Mouse (Mus musculus) inflammation-experienced regulatory T-cells, adult 6 months (primary cell): ENCODE data around the gene Myh7b. TPM values are rescaled to one million over a fixed set of nuclear protein-coding genes. Genes with fewer than 3 reads are reported as not detected.

Experiments used
- ATAC-seq: one replicate; pipeline ENCODE4 v1.8.0; 2017
- polyA plus RNA-seq, 3 experiments: library from polyadenylated mRNA; unstranded; fragments of 100-300 nt; shearing (Covaris generic); gene quantifications; one replicate each; pipeline ENCODE4 v1.2.1; 2017

Myh7b gene
- polyA plus RNA-seq, 3 experiments from 2014 or later: 0.12 TPM; not detected in 2

DNA sequence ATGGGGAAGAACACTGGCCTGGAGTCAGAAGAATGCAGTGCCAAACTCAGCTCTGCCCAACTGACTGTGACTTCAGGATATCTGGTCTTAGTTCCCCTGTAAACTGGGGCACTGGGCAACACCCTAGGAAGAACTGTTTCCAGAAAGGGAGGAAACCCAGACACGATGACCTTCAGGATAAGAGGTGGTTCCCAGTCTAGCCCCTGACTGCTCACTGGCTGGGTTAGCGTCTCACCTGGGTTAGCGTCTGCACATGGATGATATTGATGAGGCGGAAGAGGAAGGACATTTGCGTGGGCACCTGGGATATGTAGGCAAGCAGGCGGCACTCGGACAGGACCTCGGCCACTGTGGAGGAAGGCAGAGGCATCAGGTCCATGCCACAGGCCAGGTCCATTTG is 24.9 kb downstream of the Myh7b start:
- ATAC-seq: no peak

DNA sequence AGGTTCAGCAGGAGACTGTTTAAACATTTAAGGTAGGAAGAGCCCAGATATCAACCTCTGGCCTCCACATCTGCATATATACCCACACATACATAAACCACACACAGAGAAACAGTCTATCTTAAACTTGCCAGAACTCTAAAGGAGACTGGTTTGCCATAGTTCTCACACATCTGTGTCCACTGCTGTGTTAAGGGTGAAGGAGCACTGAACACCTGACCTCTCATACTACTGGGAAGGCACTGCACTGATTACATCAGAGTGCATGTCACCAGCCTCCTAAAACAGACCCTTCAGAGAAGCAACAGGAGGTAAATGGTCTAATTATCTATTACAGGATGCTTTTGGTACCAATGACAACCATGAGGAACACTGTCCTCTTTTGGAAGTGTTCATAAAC is 25.9 kb downstream of the Myh7b start:
- ATAC-seq: no peak

DNA sequence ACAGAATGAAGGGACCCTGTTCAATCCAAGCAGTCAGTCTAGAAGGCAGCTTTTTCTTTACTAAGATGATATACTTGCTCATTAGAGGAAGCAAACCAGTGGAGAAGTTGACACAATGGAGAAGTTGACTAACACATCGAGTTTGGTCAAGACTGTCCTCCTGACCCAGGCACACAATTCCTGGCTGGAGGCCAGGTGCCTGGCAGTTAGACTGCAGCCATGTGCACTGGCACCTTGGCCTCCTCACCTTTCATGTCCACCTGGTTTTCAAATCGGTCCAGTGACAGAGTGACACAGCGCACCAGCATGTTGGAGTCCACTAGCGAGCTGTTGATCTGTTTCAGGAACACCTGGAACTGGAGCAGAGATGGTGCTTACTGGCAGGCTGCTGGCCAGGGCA is 26.4 kb downstream of the Myh7b start:
- ATAC-seq: no peak

DNA sequence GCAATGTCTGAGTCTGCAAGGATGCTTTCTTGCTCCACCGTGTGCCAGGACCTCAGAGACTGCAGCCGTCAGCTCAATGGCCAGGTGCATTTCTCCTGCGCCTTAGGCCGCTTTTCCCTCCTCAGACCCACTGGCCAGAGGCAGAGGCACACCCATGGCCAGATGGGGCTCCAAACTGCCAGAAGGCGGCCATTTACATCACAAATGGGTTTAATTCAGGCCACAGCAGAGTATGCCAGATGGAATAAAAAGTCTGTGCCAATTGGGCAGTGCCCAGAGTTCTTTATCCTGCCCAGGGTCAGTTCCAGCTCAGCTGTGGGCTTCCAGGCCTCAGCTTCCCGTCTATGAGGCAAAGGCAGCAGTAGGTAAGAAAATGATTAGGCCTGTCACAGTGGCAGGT is 29.6 kb downstream of the Myh7b start:
- no peak for ATAC-seq

DNA sequence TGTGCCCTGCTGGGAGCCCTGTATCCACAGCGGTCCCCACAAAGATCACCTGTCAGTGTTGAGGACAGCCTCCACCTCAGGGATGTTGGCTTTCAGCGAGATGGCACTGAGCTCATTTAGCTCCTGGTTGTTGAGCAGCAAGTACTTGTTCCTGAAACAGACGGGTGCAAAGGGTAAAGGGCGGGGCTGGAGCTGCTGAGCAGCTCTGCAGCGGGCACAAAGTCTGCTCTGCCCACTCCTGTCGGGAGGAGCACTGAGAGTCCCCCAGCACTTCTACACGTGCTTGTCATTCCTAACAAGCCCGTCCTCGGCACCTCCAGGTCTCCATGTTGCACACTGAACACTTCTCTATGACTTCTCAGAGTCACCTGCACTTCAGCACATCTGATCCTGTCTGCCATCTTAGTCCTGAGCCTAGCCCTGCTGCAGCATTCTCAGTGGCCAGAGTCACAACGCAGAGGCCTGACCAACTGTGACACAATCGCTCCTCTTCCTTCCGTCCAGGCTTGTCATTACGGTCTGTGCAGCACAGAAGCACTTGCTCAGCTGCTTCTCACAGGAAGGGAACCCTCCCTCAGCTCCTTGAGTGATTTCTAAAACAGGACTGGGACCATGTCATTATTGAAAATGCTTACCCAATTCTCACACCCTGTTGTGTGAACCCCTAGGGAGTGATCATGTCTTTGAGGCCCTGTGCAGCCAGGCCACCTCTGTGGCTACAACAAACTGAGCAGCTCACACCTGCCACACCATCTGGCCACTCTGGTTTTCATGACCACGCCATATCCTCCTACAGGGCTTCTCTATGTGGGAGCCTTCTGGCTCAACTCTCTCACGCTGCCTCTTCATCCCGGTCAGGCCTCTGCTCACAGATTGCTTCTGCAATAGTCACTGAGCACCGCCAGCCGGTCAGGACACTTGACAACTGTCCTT is 30.8 kb downstream of the Myh7b start:
- no peak for ATAC-seq

DNA sequence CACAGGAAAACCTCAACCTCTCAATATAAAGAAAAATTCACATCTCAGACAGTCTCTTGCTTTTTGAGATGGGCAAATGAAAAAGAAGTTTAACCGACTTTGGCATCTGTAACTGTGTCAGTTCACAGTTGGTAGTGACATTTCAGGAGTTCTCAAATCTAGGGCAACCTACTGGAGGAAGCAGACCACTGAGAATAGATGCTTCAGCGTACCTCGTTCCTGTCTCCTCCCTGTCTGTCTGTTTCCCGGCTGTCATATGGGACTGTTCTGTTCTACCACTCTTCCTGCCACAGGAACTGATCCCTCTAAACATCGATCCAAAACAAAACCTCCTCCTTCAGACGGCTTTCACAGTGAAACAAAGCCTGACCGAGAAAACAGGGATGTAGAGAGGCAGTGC is 34.7 kb downstream of the Myh7b start:
- ATAC-seq: no peak

- ATAC-seq: no peak
Measured at GRCm38 (mm10) chr2:155652618-155653017, 41.6 kb downstream of the Myh7b start.

GRCm38 (mm10) chr2:155655759-155656372 is 44.9 kb downstream of the Myh7b start:
- ATAC-seq: no peak

DNA sequence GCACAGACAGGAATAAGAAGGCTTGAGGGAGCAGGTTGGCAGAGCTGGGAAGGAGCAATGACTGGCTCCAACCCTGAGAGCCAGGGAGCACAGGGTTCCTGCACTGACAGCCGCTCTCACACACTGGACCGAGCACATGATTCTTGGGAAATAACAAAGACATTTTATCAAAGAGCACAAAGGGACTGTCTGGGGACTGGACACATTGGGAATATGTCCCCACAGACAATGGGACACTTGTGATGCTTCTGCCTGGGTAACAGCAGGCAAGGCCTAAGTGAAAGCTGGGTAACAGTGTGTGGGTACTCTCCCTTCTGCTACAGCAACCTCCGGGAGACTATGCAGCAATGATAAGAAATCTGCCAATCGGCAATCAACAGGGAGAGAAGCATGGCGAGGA is 51.4 kb downstream of the Myh7b start:
- ATAC-seq: no peak

DNA sequence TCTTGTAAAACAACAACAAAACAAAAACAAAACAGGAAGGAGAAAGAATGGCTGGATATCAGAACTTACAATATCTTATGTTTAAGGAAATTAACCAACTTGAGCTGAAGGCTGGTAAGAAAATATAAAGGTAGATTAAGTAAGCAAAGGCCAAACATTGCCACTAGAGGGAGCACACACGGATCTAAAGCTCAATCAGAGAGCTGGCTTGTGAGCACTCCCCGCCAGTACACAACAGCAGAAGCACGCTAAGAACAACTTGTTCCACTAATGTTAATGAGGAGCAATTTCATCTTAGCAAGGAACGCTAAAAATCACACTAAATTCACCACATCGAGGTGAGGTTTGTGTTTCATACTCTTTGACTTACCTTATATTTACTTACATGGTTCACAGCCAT is 52.1 kb downstream of the Myh7b start:
- ATAC-seq: no peak

- ATAC-seq: no peak
Measured at GRCm38 (mm10) chr2:155663910-155664460, 53.0 kb downstream of the Myh7b start.

DNA sequence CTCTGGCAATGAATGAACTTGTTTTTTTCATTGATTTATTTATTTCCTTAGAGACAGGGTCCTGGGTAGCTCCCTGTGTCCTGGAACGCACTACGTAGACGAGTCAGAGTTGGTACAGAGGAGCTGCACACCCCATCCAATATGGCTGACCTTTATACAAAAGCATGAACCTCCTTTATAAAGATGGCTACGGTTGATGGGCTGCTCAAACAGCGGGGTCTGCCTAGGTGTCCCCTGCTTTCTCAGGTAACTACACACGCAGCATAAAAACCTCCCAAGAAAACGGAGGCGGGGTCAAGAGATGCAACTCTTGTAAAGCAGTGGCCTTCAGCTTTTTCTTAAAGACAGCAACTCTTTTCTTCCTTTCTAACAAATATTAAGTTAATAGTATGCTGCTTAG is 56.9 kb downstream of the Myh7b start:
- ATAC-seq: no peak

DNA sequence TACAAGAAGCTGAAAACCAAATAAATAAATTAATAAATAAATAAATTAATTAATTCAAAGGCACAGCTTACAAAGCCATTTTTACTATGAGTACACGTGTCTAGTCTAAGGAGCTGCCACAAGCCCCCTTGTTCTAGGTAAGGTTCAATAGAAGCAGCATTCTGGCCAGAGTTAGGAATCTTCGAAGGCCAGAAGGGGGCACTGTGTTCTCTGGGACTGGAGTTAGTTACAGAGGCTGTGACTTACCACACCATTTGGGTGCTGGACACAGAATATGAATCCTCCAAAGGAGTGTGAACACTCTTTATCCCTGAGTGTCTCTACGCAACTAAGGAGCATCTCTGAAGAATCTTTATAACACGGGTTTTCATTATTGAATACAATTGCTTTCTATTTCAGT is 57.4 kb downstream of the Myh7b start:
- ATAC-seq: peak; percentile 50

- no peak for ATAC-seq
Measured at GRCm38 (mm10) chr2:155671236-155671635, 60.2 kb downstream of the Myh7b start.

GRCm38 (mm10) chr2:155673546-155673945 is 62.5 kb downstream of the Myh7b start:
- peak; percentile 70 for ATAC-seq

DNA sequence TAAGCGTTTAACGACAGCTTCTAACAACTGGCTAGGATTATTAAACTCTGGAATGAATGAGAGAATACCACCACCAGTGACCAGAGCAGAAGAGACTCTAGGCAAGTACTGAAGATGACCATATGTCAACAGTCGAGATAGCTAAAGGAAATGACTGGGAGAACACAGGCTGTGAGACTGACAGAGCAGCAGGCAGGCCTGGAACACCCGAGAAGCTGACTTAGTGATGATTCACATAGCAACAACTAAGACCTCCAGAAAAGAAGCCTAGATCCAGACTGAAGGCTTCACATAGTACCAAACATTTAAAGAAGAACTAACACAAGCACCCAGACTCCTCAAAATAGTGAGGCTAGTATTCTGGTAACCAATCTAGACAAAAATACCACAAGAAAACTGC is 64.1 kb downstream of the Myh7b start:
- no peak for ATAC-seq

GRCm38 (mm10) chr2:155679586-155680110 is 68.6 kb downstream of the Myh7b start:
- ATAC-seq: peak; percentile 87

DNA sequence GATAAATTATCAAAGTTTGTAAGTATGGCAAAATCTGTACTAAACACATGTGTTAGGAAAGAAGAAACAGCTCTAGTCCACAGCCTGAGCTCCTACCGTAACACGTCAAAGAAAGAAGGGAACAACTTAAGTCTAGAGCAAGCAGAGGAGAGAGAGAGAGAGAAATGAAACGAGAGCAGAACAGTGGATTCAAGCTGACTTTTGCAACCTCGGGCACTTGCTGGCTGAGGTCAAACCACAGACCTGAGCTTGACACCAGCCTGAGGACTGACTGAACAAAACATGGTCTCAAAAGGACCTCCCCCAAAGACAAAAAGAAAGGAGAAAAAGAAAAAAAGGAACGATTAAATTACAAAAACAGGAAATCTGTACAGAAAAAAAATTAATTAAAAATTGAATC is 69.6 kb downstream of the Myh7b start:
- no peak for ATAC-seq

- ATAC-seq: no peak
Measured at GRCm38 (mm10) chr2:155681194-155681593, 70.2 kb downstream of the Myh7b start.

DNA sequence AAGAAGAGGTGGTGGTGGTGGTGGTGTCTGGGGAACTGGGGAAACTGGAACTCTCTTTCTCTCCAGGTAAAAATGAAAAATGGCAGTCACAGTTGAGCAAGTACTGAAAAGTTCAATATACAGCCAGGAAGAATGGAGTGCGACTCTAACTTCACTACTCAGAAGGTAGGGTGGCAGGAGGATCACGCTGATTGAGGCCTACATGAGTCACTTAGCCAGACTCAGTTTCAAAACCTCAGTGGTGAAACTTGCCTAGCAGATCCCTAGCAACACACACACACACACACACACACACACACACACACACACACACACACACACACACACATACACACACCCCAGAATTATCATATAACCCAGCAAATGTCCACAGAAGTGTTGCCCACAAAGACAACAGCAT is 70.9 kb downstream of the Myh7b start:
- no peak for ATAC-seq

DNA sequence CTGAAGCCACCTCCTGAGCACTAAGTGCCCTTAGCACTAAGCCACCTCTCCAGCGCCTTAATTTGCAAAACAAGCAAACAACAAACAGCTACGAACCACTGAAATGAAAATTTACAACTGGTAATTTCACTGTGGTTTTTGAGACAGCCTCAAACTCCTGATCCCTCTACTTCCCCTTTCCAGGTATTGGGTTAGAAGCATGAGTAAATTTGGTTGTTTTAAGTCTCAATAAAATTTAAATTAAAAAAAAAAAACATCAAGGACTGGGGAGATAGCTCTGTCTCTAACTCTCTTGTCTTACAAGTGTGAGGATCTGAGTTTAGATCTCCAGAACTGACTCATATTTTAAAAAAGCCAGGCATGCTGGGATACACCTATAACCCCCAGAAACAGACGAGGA is 72.1 kb downstream of the Myh7b start:
- no peak for ATAC-seq

- no peak for ATAC-seq
Measured at GRCm38 (mm10) chr2:155683821-155684220, 72.8 kb downstream of the Myh7b start.
